Mouse (Mus musculus): Measurements from ENCODE around the gene Slc16a1. TPM values are rescaled to one million over a fixed set of nuclear protein-coding genes. Genes with fewer than 3 reads are reported as not detected.
A peak's percentile ranks its signal among the peaks of the same experiment; 100 is the strongest.

Gene Slc16a1
- polyA plus RNA-seq (2021) = 48.1 TPM

DNA sequence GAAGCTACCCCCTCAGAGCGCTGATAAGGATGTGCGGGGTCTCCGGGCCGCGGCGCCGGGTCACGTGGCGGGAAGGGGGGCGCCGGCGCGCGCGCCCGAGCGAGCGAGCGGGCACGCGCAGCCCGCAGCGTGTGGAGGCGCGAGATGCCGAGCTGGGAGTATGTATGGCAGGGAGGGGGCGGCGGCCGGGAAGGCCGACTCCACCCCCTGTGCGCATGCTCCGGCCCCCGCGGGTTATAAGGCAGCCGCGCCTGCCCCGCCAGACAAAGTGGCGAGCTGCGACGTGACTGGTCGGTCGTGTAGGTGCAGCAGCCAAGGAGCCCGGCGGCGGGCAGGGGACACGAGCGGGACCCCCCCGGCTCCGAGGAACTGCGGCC, at the start of gene Slc16a1:
Gene Slc16a1, plus strand, starts transcription at position 266 of the 377 bp plus-strand sequence.
- DNase-seq (ENCODE audit: low read depth, low spot score) (no peak), ATAC-seq (peak; percentile 86)
- in situ Hi-C loops (cut with MboI; ENCODE audit: low pct_unique_long_range_greater_than_20kb) = no loop called here
- ChIA-PET POLR2A (interaction anchor here (0.7 to 3.4 kb wide), 8 partner anchors 9 to 152 kb away, joined by 3 to 24 read pairs (median 4); no protein-coding TSS in a partner anchor), CTCF (interaction anchor here (0.6 to 1.7 kb wide), 5 partner anchors 32 to 127 kb away, joined by 3 to 7 read pairs (median 4); partner anchors contain the start of gene Lrig2)
- no peak for TF ChIP-seq CTCF (IDR thresholded peaks at IDR 0.05)
- no peaks in the 10 kb centered on the region for H3K27me3 ChIP-seq

DNA sequence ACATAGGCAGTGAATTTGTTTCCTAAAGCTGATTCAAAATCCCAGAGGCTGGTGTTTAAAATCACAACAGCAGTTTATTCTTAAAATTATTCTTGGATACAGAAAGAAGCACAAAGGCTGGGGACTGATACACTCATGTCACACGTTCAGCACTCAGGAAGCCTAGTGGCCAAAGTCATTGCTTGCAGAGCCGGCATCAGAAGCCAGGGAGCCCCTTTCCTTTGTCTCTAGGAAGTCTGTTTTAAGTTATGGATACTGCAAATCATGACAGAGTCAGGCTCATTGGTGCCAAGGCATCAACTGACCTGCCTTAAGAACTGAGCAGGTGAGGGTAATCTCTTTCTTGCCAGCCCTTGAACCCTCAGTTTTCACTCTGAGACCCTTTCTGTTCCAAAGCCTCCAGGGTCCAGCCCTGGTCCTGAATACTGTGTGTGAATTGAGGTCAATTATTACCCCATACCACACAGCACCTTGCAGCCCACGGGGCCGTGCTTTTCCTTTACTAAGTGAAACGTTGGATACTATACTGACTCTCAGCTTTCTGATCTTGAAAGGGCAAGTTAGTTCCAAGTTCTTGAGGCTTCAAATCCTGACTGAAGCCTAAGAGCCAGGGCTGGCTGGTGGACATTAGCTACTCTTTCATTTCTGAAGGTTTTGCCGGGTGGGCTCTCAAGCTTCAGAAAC, 41.9 kb upstream of the Slc16a1 start:
- DNase-seq (ENCODE audit: low read depth, low spot score) (no peak), ATAC-seq (peak; percentile 18)
- ChIA-PET POLR2A (interaction anchor here (1.3 kb wide), 1 partner anchor 9 kb away, joined by 4 read pairs; no protein-coding TSS in a partner anchor), CTCF (interaction anchor here (0.8 to 1.3 kb wide), 6 partner anchors 9 to 43 kb away, joined by 3 to 12 read pairs (median 4); no protein-coding TSS in a partner anchor)
- H3K27me3 ChIP-seq = no peaks in the 10 kb centered on the region
- in situ Hi-C loops (cut with MboI; ENCODE audit: low pct_unique_long_range_greater_than_20kb) = no loop called here
- TF ChIP-seq CTCF (IDR thresholded peaks at IDR 0.05) = no peak

DNA sequence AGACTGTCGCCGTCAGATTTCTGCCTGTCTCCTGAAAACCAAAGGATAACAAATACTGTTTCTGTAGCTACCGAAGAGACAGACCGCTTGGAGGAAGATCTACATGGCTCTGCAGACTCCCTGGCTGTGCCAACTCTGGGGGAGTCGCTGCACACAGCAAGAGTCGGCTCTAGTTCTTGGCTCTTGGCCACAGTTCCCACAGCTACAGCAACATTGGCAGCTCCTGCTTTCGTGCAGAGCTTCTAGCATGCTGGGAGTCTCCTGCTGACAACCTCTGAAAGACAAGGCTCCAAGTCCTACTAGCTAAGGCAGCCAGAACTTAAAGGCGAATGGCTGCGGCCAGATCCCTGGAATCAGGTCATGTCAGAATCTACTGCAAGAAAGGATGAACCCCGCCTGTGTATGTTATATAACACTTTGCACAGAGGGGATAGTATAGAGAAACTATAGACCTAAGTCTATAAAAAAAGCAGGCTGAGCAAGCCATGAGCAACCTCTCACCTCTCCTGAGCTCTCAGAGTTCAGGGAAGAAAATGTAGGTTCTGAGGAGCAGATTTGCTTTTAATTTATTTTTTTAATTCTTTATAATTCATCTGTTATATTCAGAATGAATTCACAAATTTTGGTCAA, 41.2 kb upstream of the Slc16a1 start:
- CTCF ChIA-PET = interaction anchor here (0.8 to 1.3 kb wide), 8 partner anchors 9 to 56 kb away, joined by 3 to 12 read pairs (median 4); no protein-coding TSS in a partner anchor
- ATAC-seq (peak; percentile 40), DNase-seq (ENCODE audit: low read depth, low spot score) (no peak)
- POLR2A ChIA-PET = interaction anchor here (1.3 kb wide), 1 partner anchor 9 kb away, joined by 4 read pairs; no protein-coding TSS in a partner anchor
- no peaks in the 10 kb centered on the region for H3K27me3 ChIP-seq
- no peak for TF ChIP-seq CTCF (IDR thresholded peaks at IDR 0.05)
- in situ Hi-C loops (cut with MboI; ENCODE audit: low pct_unique_long_range_greater_than_20kb) = no loop called here

DNA sequence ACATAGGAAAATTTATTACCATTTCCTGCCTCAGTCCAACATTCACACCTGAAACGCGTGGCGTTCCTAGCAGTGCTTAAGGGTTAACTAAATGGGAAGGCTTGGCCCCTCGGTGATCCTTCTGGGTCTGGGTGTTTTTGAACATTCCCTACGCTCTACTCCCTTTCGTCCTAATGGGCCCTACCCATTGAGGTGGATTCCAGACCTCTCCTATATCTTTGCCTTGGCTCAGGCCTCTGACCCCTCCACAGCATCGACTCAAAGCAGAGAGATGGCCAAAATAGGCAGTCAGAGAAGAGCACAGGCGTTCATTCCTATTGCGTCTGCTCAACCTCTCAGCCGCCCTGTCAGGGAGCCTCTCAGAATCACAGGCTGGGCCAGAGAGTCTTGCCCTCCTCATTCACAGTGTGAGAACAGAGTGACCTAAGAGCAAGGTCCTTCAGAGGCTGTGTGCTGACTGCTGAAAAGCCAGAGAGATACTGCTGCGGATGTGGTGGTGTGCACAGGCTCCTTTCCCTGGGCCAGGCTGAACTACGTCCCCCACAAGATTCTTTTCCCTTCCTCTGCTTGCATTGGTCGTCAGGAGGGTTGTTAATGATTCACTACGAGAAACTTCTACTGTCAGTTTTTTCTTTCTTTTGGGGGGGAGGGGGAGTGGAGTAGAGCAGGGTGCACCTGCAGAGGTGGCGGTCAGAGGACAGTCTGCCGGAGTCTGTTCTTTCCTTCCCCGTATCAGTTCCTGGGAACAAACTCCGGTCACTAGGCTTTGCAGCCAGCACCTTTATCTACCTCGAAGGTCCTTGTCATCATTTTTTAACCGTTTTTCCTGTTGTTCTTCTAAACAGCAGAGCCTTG, 38.9 kb upstream of the Slc16a1 start:
- in situ Hi-C loops (cut with MboI; ENCODE audit: low pct_unique_long_range_greater_than_20kb) = no loop called here
- ATAC-seq (peak; percentile 41), DNase-seq (ENCODE audit: low read depth, low spot score) (no peak)
- no peak for TF ChIP-seq CTCF (IDR thresholded peaks at IDR 0.05)
- CTCF ChIA-PET = interaction anchor here (1.0 to 1.2 kb wide), 3 partner anchors 10 to 41 kb away, joined by 3 to 4 read pairs (median 3); no protein-coding TSS in a partner anchor
- H3K27me3 ChIP-seq = no peaks in the 10 kb centered on the region
- POLR2A ChIA-PET = no interaction called here

DNA sequence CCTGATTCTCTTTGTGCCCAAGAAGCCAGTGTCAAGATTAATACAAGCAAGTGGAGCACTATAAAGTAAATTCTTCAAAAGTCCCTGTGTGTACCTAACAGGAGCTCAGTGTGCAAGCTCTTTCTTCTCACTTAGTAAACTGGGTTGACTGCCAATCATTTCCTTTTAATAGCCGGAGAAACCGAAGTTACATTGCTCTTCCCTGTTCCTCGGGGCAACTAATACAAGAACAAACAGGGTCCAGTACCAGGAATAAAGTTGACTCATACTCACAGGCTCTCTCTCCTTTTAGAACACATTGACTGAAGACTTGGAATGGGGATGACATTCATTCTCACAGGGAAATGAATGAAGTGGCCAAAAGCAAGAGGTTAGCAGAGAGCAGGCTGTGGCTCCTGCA, 37.8 kb upstream of the Slc16a1 start:
- no peaks in the 10 kb centered on the region for H3K27me3 ChIP-seq
- ChIA-PET CTCF (interaction anchor here (0.8 kb wide), 1 partner anchor 74 kb away, joined by 3 read pairs; no protein-coding TSS in a partner anchor), POLR2A (no interaction called here)
- in situ Hi-C loops (cut with MboI; ENCODE audit: low pct_unique_long_range_greater_than_20kb) = no loop called here
- ATAC-seq = peak; percentile 5
- DNase-seq (ENCODE audit: low read depth, low spot score) = no peak
- TF ChIP-seq CTCF (IDR thresholded peaks at IDR 0.05) = no peak

DNA sequence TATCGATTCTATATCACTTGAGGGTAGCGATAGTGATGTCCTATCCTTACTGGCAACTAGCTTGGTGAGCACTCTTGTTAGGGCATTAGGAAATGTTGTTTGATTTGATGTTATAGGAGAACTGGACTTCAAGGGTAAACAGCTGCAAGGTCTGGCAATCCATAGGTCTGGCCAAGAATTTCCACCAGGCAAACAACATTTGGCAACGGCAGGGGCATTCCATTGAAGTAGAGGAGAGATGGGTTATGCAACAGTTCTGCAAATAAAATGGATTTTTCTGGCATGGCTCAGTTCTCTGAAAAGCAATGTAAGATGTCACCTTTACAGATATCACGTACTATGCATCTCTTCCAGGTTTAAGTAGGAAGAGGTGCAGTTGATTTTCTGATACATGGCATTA, 36.8 kb upstream of the Slc16a1 start:
- CTCF ChIA-PET = interaction anchor here (1.1 to 3.6 kb wide), 3 partner anchors 11 to 57 kb away, joined by 4 to 22 read pairs (median 6); no protein-coding TSS in a partner anchor
- no peak for TF ChIP-seq CTCF (IDR thresholded peaks at IDR 0.05)
- no peaks in the 10 kb centered on the region for H3K27me3 ChIP-seq
- no peak for ATAC-seq
- POLR2A ChIA-PET = interaction anchor here (0.6 to 0.8 kb wide), 2 partner anchors 79 to 149 kb away, joined by 3 to 9 read pairs; no protein-coding TSS in a partner anchor
- in situ Hi-C loops (cut with MboI; ENCODE audit: low pct_unique_long_range_greater_than_20kb) = no loop called here
- DNase-seq (ENCODE audit: low read depth, low spot score) = no peak

DNA sequence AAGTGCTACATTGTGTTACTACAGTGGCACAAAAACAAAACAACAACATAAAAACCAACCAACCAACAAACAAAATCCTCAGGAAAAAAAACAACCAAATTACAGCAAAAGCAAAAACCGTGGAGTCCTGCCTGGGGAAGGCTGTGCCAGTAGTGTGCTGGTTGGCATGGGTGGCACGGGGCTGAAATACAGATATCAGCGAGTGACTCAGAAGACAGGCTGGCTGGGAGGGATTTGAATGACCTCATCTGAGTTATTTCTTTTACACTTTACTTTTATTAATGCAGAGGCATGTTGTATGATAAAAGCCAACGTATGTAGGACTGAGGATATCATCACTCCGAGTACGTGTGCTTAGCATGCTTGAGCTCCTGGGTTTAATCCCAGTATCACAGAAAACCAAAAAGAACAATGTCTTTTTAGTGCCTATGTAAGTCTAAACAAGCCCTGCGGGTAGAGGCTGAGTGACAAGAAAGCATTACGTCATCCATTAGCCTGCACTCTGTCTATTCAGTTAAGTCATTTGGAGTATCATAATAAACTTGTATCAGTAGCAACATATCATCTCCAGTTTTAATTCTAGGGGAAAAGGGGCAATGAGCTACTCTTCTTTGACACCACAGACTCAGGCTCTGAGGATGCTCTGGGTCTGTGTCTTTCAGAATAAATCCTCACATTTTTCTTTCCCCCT, 28.6 kb upstream of the Slc16a1 start:
- ATAC-seq (peak; percentile 86), DNase-seq (ENCODE audit: low read depth, low spot score) (no peak)
- in situ Hi-C loops (cut with MboI; ENCODE audit: low pct_unique_long_range_greater_than_20kb) = no loop called here
- no peak for TF ChIP-seq CTCF (IDR thresholded peaks at IDR 0.05)
- H3K27me3 ChIP-seq = no peaks in the 10 kb centered on the region
- POLR2A ChIA-PET = interaction anchor here (0.5 kb wide), 1 partner anchor 92 kb away, joined by 3 read pairs; no protein-coding TSS in a partner anchor
- CTCF ChIA-PET = interaction anchor here (0.9 to 1.2 kb wide), 3 partner anchors 11 to 432 kb away, joined by 3 read pairs; no protein-coding TSS in a partner anchor

DNA sequence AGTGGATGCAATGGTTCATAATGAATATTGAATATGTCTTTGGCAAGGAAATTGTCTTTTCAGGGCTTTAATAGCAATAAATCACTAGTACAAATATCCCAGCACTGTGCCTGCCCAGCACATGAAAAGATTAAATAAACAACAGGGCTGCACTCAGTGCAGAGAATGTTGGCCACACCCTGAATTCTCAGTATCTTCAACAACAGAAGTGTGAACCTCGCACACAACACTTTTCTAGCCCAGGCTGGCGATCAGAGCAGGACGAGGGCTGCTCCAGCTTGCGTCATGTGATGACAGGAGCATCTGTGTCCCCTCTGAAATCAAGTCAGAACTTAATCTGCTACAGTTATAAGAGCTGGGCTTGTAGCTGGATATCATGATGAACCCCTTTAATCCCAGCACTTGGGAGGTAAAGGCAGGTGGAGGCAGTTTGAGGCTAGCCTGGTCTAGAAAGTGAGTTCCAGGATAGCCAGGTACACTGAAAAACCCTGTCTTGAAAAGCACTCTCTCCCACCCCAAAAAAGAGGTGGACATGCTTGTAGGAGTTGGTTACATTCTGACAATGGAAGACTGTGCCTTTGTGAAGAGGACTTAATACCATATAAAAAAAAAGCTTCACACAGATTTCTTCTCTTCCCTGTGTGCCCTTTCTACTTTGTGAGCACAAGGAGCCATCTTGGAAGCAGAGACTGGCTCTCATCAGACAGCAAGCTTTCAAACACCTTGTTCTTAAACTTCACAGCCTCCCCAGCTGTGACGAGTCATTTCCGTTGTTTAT, 27.8 kb upstream of the Slc16a1 start:
- no peak for TF ChIP-seq CTCF (IDR thresholded peaks at IDR 0.05)
- ChIA-PET CTCF (interaction anchor here (0.9 to 3.7 kb wide), 4 partner anchors 8 to 432 kb away, joined by 3 to 22 read pairs (median 3); no protein-coding TSS in a partner anchor), POLR2A (interaction anchor here (0.5 kb wide), 1 partner anchor 93 kb away, joined by 3 read pairs; no protein-coding TSS in a partner anchor)
- in situ Hi-C loops (cut with MboI; ENCODE audit: low pct_unique_long_range_greater_than_20kb) = no loop called here
- H3K27me3 ChIP-seq = no peaks in the 10 kb centered on the region
- DNase-seq (ENCODE audit: low read depth, low spot score) = no peak
- ATAC-seq = no peak

DNA sequence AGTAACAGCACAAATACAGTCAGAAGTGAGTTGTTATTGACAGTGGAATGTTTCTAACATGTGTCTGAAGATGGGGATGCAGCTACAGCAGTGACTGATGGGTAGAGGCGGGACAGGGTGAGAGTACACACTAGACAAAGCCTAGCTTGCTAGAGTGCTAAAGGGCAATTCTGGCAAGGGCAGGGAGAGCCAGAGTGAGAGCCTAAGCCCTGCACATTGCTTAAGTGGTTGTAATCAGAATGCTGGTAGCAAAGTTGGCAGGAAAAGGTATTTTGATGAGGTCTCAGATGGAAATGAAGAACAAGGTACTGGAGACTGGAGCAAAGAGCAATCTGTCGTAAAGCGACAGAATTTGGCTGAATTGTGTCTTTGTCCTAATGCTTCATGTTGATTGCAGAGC, 26.5 kb upstream of the Slc16a1 start:
- POLR2A ChIA-PET = no interaction called here

More for the DNA sequence above, 26.5 kb upstream of the Slc16a1 start:
- no peak for TF ChIP-seq CTCF (IDR thresholded peaks at IDR 0.05)
- in situ Hi-C loops (cut with MboI; ENCODE audit: low pct_unique_long_range_greater_than_20kb) = no loop called here
- ATAC-seq (no peak), DNase-seq (ENCODE audit: low read depth, low spot score) (no peak)
- CTCF ChIA-PET = interaction anchor here (1.1 to 3.7 kb wide), 5 partner anchors 9 to 63 kb away, joined by 3 to 22 read pairs (median 3); no protein-coding TSS in a partner anchor
- H3K27me3 ChIP-seq = no peaks in the 10 kb centered on the region
